Comparison of ENCODE assay signal across 32 mouse cellular contexts in genomic region chr8:7207178-7207577, GRCm38 (mm10).
DNase-seq lines count a peak whose midpoint lies in the region; ATAC-seq lines count a peak whose summit lies in the region.
"Had no signal": no experiment of that assay in that cellular context is flagged by ENCODE, and none has a peak within 500 bp of the region (broad histone marks: within the 10 kb centered on the region; RNA-seq: fewer than 3 reads in every experiment).

No protein-coding gene starts in this region.

- no peaks in the 10 kb centered on the region for H3K27me3 ChIP-seq in kidney, embryonic 15.5 days
- no peaks in the 10 kb centered on the region for H3K27me3 ChIP-seq in kidney, embryonic 14.5 days (ENCODE audit: control insufficient read depth, insufficient read depth, low read length)
- no peaks in the 10 kb centered on the region for H3K27me3 ChIP-seq in lung, embryonic 16.5 days (ENCODE audit: control insufficient read depth, insufficient read depth, low read depth, low read length)
- H3K27me3 ChIP-seq in midbrain, embryonic 10.5 days (ENCODE audit: low read depth, poor library complexity, severe bottlenecking), result no peaks in the 10 kb centered on the region
- H3K27me3 ChIP-seq in hindbrain, embryonic 12.5 days, result no peaks in the 10 kb centered on the region
- H3K27me3 ChIP-seq: embryonic facial prominence, embryonic 15.5 days; forebrain, embryonic 15.5 days; heart, embryonic 13.5 days; hindbrain, embryonic 15.5 days; limb, embryonic 15.5 days; neural tube, embryonic 12.5 days had no signal

- no peaks in the 10 kb centered on the region for H3K36me3 ChIP-seq in kidney, embryonic 15.5 days
- H3K36me3 ChIP-seq in kidney, embryonic 14.5 days (ENCODE audit: control insufficient read depth, insufficient read depth, low read length), result no peaks in the 10 kb centered on the region
- no peaks in the 10 kb centered on the region for H3K36me3 ChIP-seq in lung, embryonic 16.5 days (ENCODE audit: control insufficient read depth, insufficient read depth, low read length)
- H3K36me3 ChIP-seq in midbrain, embryonic 10.5 days, result no peaks in the 10 kb centered on the region
- H3K36me3 ChIP-seq in hindbrain, embryonic 12.5 days, result no peaks in the 10 kb centered on the region
- H3K36me3 ChIP-seq: embryonic facial prominence, embryonic 10.5 days; embryonic facial prominence, embryonic 15.5 days; forebrain, embryonic 15.5 days; G1E; heart, embryonic 13.5 days; hindbrain, embryonic 15.5 days; limb, embryonic 10.5 days; limb, embryonic 15.5 days; neural tube, embryonic 12.5 days had no signal

- 0 out of 2 replicates have a peak, but pooled peaks have one; percentile 40 for ATAC-seq in kidney, embryonic 15.5 days (replicated peaks; ENCODE audit: low FRiP score)
- ATAC-seq in kidney, embryonic 14.5 days (ENCODE audit: low FRiP score, low TSS enrichment), result no peak
- peak; percentile 95 for ATAC-seq in lung, embryonic 16.5 days (ENCODE audit: low read depth)
- ATAC-seq in hindbrain, embryonic 12.5 days (ENCODE audit: low FRiP score), result no peak
- ATAC-seq: forebrain, embryonic 15.5 days; inflammation-experienced regulatory T-cells, adult 6 months had no signal

- no peak overlapping the region for H3K9ac ChIP-seq in kidney, embryonic 15.5 days
- no peak overlapping the region for H3K9ac ChIP-seq in kidney, embryonic 14.5 days (ENCODE audit: low read depth, low read length)
- no peak overlapping the region for H3K9ac ChIP-seq in lung, embryonic 16.5 days (ENCODE audit: low read length)
- H3K9ac ChIP-seq in hindbrain, embryonic 12.5 days, result no peak overlapping the region
- H3K9ac ChIP-seq: embryonic facial prominence, embryonic 15.5 days; forebrain, embryonic 15.5 days; heart, embryonic 13.5 days; hindbrain, embryonic 15.5 days; limb, embryonic 15.5 days; liver, embryonic 14.5 days; neural tube, embryonic 12.5 days had no signal

- no peaks in the 10 kb centered on the region for H3K4me1 ChIP-seq in kidney, embryonic 15.5 days
- H3K4me1 ChIP-seq in kidney, embryonic 14.5 days (ENCODE audit: control insufficient read depth, insufficient read depth, low read length), result no peaks in the 10 kb centered on the region
- 0 out of 2 replicates have a peak, but pooled peaks cover 3% of the 10 kb centered on the region for H3K4me1 ChIP-seq in lung, embryonic 16.5 days (replicated peaks; ENCODE audit: control insufficient read depth, insufficient read depth, low read length)
- no peaks in the 10 kb centered on the region for H3K4me1 ChIP-seq in midbrain, embryonic 10.5 days
- H3K4me1 ChIP-seq in hindbrain, embryonic 12.5 days, result no peaks in the 10 kb centered on the region
- H3K4me1 ChIP-seq: embryonic facial prominence, embryonic 10.5 days; embryonic facial prominence, embryonic 15.5 days; forebrain, embryonic 15.5 days; heart, embryonic 13.5 days; hindbrain, embryonic 15.5 days; limb, embryonic 10.5 days; limb, embryonic 15.5 days; neural tube, embryonic 12.5 days had no signal

- H3K4me2 ChIP-seq in kidney, embryonic 15.5 days, result no peak overlapping the region
- no peak overlapping the region for H3K4me2 ChIP-seq in kidney, embryonic 14.5 days (replicated peaks; ENCODE audit: low read depth, low read length)
- H3K4me2 ChIP-seq in lung, embryonic 16.5 days (ENCODE audit: low read depth, low read length), result no peak overlapping the region
- no peak overlapping the region for H3K4me2 ChIP-seq in hindbrain, embryonic 12.5 days (replicated peaks)
- H3K4me2 ChIP-seq: embryonic facial prominence, embryonic 15.5 days; forebrain, embryonic 15.5 days; heart, embryonic 13.5 days; hindbrain, embryonic 15.5 days; limb, embryonic 15.5 days; midbrain, embryonic 11.5 days; neural tube, embryonic 12.5 days had no signal

- H3K4me3 ChIP-seq in kidney, embryonic 15.5 days (replicated peaks), result no peak overlapping the region
- no peak overlapping the region for H3K4me3 ChIP-seq in kidney, embryonic 14.5 days (ENCODE audit: low read length)
- no peak overlapping the region for H3K4me3 ChIP-seq in lung, embryonic 16.5 days (ENCODE audit: low read length)
- H3K4me3 ChIP-seq in midbrain, embryonic 10.5 days, result no peak overlapping the region
- H3K4me3 ChIP-seq in hindbrain, embryonic 12.5 days, result no peak overlapping the region
- H3K4me3 ChIP-seq: embryonic facial prominence, embryonic 10.5 days; embryonic facial prominence, embryonic 15.5 days; forebrain, embryonic 15.5 days; heart, embryonic 13.5 days; hindbrain, embryonic 15.5 days; layer of hippocampus, adult 2 months; limb, embryonic 10.5 days; limb, embryonic 15.5 days; myocyte; neural tube, embryonic 12.5 days had no signal

- 48% methylated on average over 3 of the region's 3 CpGs for WGBS in kidney, embryonic 15.5 days
- 35% methylated on average over 3 of the region's 3 CpGs for WGBS in kidney, embryonic 14.5 days
- 25% methylated on average over 3 of the region's 3 CpGs for WGBS in lung, embryonic 16.5 days
- 57% methylated on average over 3 of the region's 3 CpGs for WGBS in midbrain, embryonic 10.5 days
- WGBS in hindbrain, embryonic 12.5 days, result 49% methylated on average over 3 of the region's 3 CpGs

- H3K27ac ChIP-seq in kidney, embryonic 15.5 days, result no peak overlapping the region
- H3K27ac ChIP-seq in kidney, embryonic 14.5 days (ENCODE audit: low read depth, low read length), result no peak overlapping the region
- H3K27ac ChIP-seq in lung, embryonic 16.5 days (ENCODE audit: low read length), result no peak overlapping the region
- H3K27ac ChIP-seq in midbrain, embryonic 10.5 days (replicated peaks), result no peak overlapping the region
- H3K27ac ChIP-seq in hindbrain, embryonic 12.5 days, result no peak overlapping the region
- H3K27ac ChIP-seq: embryonic facial prominence, embryonic 10.5 days; embryonic facial prominence, embryonic 15.5 days; forebrain, embryonic 15.5 days; heart, embryonic 13.5 days; hindbrain, embryonic 15.5 days; layer of hippocampus, adult 2 months; limb, embryonic 10.5 days; limb, embryonic 15.5 days; liver, embryonic 14.5 days; neural tube, embryonic 12.5 days had no signal

- peak; percentile 24 for DNase-seq in fibroblast of lung, adult 2 months (ENCODE audit: low read depth)
- DNase-seq in lung, postnatal 36 days, result peak; percentile 48
- no peak for DNase-seq in ovary, adult 18-20 months (ENCODE audit: low spot score)
- no peak for DNase-seq in midbrain, embryonic 10.5 days (ENCODE audit: low spot score)
- DNase-seq: adrenal gland, postnatal 25 days; cerebellum, adult 2 months; cerebellum, postnatal 14 days; heart, postnatal 10 days; kidney, adult 11 months; kidney, postnatal 36 days; layer of hippocampus, postnatal 36 days; spleen, adult 18-20 months; thymus, adult 18-20 months; thymus, postnatal 25 days had no signal

- H3K9me3 ChIP-seq in kidney, embryonic 15.5 days (replicated peaks), result no peaks in the 10 kb centered on the region
- no peaks in the 10 kb centered on the region for H3K9me3 ChIP-seq in kidney, embryonic 14.5 days (ENCODE audit: control insufficient read depth, low read length)
- H3K9me3 ChIP-seq in lung, embryonic 16.5 days (ENCODE audit: control insufficient read depth, low read length), result no peaks in the 10 kb centered on the region
- no peaks in the 10 kb centered on the region for H3K9me3 ChIP-seq in midbrain, embryonic 10.5 days (replicated peaks)
- H3K9me3 ChIP-seq in hindbrain, embryonic 12.5 days (replicated peaks), result no peaks in the 10 kb centered on the region
- H3K9me3 ChIP-seq: embryonic facial prominence, embryonic 10.5 days; embryonic facial prominence, embryonic 15.5 days; forebrain, embryonic 15.5 days; G1E; heart, embryonic 13.5 days; hindbrain, embryonic 15.5 days; limb, embryonic 10.5 days; limb, embryonic 15.5 days; neural tube, embryonic 12.5 days had no signal

Comparison
In these comparisons a context has a peak if more than half of its experiments do, and no peak if none do; other contexts are left out.
1. ATAC-seq: peak in kidney, embryonic 15.5 days (single experiment) and lung, embryonic 16.5 days (single experiment); none in kidney, embryonic 14.5 days (single experiment) and hindbrain, embryonic 12.5 days (single experiment).
2. DNase-seq: peak in fibroblast of lung, adult 2 months (single experiment) and lung, postnatal 36 days (single experiment); none in ovary, adult 18-20 months (single experiment) and midbrain, embryonic 10.5 days (single experiment).